Mouse (Mus musculus) testis, adult 2 months (tissue): ENCODE results near the gene Tapt1. TPM values are rescaled to one million over a fixed set of nuclear protein-coding genes. Genes with fewer than 3 reads are reported as not detected.

Experiments used
- H3K27ac ChIP-seq: fragments of 200-500 bp; 2 replicates; pipeline ENCODE4 v1.5.1; 2012; ENCODE audit warnings: low read depth, low read length; ENCODE audit not compliant: control insufficient read depth, insufficient read depth
- H3K27me3 ChIP-seq: fragments of 200-500 bp; 2 replicates; pipeline ENCODE4 v1.6.1; 2012; ENCODE audit warnings: mild to moderate bottlenecking, low read length, moderate library complexity; ENCODE audit not compliant: control insufficient read depth, insufficient read depth
- H3K36me3 ChIP-seq: fragments of 200-500 bp; 2 replicates; pipeline ENCODE4 v1.6.1; 2012; ENCODE audit warnings: mild to moderate bottlenecking, low read length; ENCODE audit not compliant: control insufficient read depth, insufficient read depth
- H3K4me1 ChIP-seq: fragments of 200-500 bp; 2 replicates; pipeline ENCODE4 v1.6.1; 2012; ENCODE audit warnings: low read length; ENCODE audit not compliant: control insufficient read depth, insufficient read depth
- H3K4me3 ChIP-seq: fragments of 200-500 bp; 2 replicates; pipeline ENCODE4 v1.5.1; 2012; ENCODE audit warnings: low read depth, mild to moderate bottlenecking, low read length, moderate library complexity, mixed read lengths; ENCODE audit not compliant: control insufficient read depth
- CTCF ChIP-seq: fragments of 200-500 bp; IDR thresholded peaks from 2 replicates; pipeline ENCODE4 v1.5.1; 2012; ENCODE audit warnings: low read depth, mild to moderate bottlenecking, inconsistent platforms, low read length, moderate library complexity; ENCODE audit not compliant: control insufficient read depth, insufficient read depth, insufficient replicate concordance
- POLR2A ChIP-seq: fragments of 200-500 bp; IDR thresholded peaks from 2 replicates; pipeline ENCODE4 v1.6.1; 2012; ENCODE audit warnings: low read depth, mild to moderate bottlenecking, inconsistent platforms, low read length, moderate library complexity; ENCODE audit not compliant: control insufficient read depth
- polyA plus RNA-seq: library from polyadenylated mRNA; depleted of rRNA; stranded (reverse); fragments of >200 nt; gene quantifications from 2 replicates; pipeline ENCODE4 v1.2.3, GENCODE M21; 2012

Gene Tapt1
- polyA plus RNA-seq, 1 experiment: 29.4 TPM

GRCm38 (mm10) chr5:44158458-44158857 is 68.0 kb downstream of the Tapt1 start:
- Histone ChIP-seq H3K27me3 (no peaks in the 10 kb centered on the region), H3K4me3 (no peak overlapping the region), H3K4me1 (no peaks in the 10 kb centered on the region), H3K27ac (no peak overlapping the region), H3K36me3 (no peaks in the 10 kb centered on the region)
- no peak for TF ChIP-seq POLR2A
- no peak for TF ChIP-seq CTCF

GRCm38 (mm10) chr5:44157760-44158159 is 68.7 kb downstream of the Tapt1 start:
- Histone ChIP-seq H3K4me1 (no peaks in the 10 kb centered on the region), H3K4me3 (no peak overlapping the region), H3K27me3 (no peaks in the 10 kb centered on the region), H3K36me3 (no peaks in the 10 kb centered on the region), H3K27ac (no peak overlapping the region)
- TF ChIP-seq POLR2A (no peak), CTCF (no peak)

DNA sequence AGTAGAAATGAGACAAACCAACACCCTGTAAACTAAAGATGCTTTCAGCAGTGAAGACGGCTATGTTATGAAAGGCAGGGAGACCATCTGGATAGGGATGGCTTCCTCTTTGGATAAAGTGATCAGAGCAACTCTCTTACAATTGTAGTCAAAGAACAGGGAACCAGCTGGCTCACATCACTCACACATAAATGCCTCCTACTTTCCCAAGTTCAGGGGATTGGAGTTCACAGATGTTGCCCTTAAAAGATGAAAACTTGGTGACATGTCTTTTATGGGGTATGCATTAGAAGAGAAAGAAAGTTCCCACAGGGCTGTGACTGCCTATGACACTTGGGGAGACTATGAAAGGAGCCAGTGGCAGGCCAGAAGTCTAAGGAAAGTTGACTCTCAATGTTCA is 73.4 kb downstream of the Tapt1 start:
- Histone ChIP-seq H3K36me3 (no peaks in the 10 kb centered on the region), H3K27me3 (no peaks in the 10 kb centered on the region), H3K27ac (no peak overlapping the region), H3K4me1 (no peaks in the 10 kb centered on the region), H3K4me3 (no peak overlapping the region)
- TF ChIP-seq POLR2A: no peak
- no peak for TF ChIP-seq CTCF

DNA sequence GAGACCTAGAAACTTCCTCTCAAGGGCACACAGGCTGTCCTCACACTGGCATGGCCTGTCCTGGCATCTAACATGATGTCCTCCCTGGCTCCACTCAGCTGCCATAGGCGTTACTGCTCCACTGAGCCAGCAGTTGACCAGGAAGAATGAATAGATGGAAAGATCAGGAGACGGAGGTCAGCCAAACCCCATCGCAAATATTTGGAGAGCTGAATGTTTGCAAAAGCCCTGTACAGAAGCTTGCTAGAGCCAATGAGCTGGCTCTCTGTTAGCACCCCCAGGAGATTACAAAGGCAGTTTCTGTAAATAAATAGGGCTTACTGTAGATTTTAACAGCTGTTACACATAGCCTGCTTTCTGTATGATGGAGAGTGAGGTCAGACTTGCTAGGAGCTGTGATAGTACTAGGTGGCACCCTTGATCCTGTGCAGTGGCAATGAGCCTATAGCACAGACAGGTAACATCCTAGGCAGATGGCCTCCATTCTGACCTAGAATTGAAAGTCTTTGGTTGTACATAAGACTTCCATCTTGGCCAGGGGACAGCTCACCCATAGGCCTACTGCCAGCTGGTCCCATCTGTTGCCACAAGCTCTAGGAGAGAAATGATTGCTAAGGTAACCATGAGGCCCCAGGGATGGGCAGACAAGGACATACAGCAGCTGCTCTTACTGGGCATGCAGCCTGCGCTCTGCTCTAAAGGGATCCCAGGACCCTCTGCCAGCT is 74.9 kb downstream of the Tapt1 start:
- TF ChIP-seq POLR2A (no peak), CTCF (no peak)
- H3K4me3 ChIP-seq: no peak overlapping the region
- no peaks in the 10 kb centered on the region for H3K27me3 ChIP-seq
- no peaks in the 10 kb centered on the region for H3K36me3 ChIP-seq
- no peak overlapping the region for H3K27ac ChIP-seq
- H3K4me1 ChIP-seq: no peaks in the 10 kb centered on the region

GRCm38 (mm10) chr5:44147732-44148131 is 78.7 kb downstream of the Tapt1 start:
- Histone ChIP-seq H3K4me1 (no peaks in the 10 kb centered on the region), H3K27me3 (no peaks in the 10 kb centered on the region), H3K36me3 (no peaks in the 10 kb centered on the region), H3K4me3 (no peak overlapping the region), H3K27ac (no peak overlapping the region)
- no peak for TF ChIP-seq POLR2A
- no peak for TF ChIP-seq CTCF

GRCm38 (mm10) chr5:44146437-44147332 is 79.7 kb downstream of the Tapt1 start:
- Histone ChIP-seq H3K27me3 (no peaks in the 10 kb centered on the region), H3K27ac (no peak overlapping the region), H3K4me3 (no peak overlapping the region), H3K4me1 (no peaks in the 10 kb centered on the region), H3K36me3 (no peaks in the 10 kb centered on the region)
- TF ChIP-seq CTCF (no peak), POLR2A (no peak)

- no peak overlapping the region for H3K4me3 ChIP-seq
- H3K27ac ChIP-seq: no peak overlapping the region
- no peaks in the 10 kb centered on the region for H3K36me3 ChIP-seq
- TF ChIP-seq CTCF: no peak
- TF ChIP-seq POLR2A: no peak
- H3K4me1 ChIP-seq: no peaks in the 10 kb centered on the region
- H3K27me3 ChIP-seq: no peaks in the 10 kb centered on the region
Measured at GRCm38 (mm10) chr5:44143467-44144235, 82.8 kb downstream of the Tapt1 start.
